ENCODE assay signal across 18 mouse cellular contexts in the genomic region with DNA sequence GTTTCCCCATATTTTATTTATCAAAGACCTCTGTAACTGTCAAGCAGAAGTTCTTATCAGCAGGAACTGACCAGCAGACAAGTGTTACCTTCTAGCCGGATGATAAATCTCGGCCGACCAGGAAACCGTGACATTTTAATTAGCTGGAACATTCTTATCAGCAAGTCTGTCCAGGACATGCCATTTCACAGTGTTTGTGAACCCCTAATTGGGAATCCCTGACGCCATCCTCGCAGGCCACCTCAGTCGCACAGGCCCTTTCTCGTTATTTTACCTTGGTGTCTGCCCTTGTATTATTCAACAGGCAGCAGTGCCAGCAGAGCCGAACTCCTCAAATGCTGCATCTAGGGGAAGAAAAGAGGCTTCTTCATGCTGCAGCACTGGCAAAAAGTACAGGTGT.
DNase-seq lines count a peak whose midpoint lies in the region; ATAC-seq and TF ChIP-seq lines count a peak whose summit lies in the region.
"Had no signal": no experiment of that assay in that cellular context is flagged by ENCODE, and none has a peak within 500 bp of the region (broad histone marks: within the 10 kb centered on the region; RNA-seq: fewer than 3 reads in every experiment).

No protein-coding gene starts in this region.

- no peak overlapping the region for H3K9ac ChIP-seq in kidney, postnatal 0 days (ENCODE audit: low read depth, low read length)
- H3K9ac ChIP-seq in kidney, embryonic 15.5 days: no peak overlapping the region
- H3K9ac ChIP-seq: hindbrain, embryonic 14.5 days; intestine, embryonic 15.5 days had no signal

- H3K27ac ChIP-seq in kidney, postnatal 0 days: no peak overlapping the region
- H3K27ac ChIP-seq in kidney, embryonic 15.5 days: no peak overlapping the region
- H3K27ac ChIP-seq: embryonic facial prominence, embryonic 10.5 days; gastrocnemius, adult 2 months; heart, embryonic 10.5 days; hindbrain, embryonic 10.5 days; hindbrain, embryonic 14.5 days; intestine, embryonic 15.5 days had no signal

- no peak for ATAC-seq in kidney, postnatal 0 days (replicated peaks; ENCODE audit: low FRiP score, low read depth)
- ATAC-seq in kidney, embryonic 15.5 days (replicated peaks; ENCODE audit: low FRiP score): no peak
- ATAC-seq: forebrain, embryonic 14.5 days; intestine, embryonic 15.5 days had no signal

- H3K4me3 ChIP-seq in kidney, postnatal 0 days (replicated peaks; ENCODE audit: low read depth, low read length): no peak overlapping the region
- no peak overlapping the region for H3K4me3 ChIP-seq in kidney, embryonic 15.5 days (replicated peaks)
- H3K4me3 ChIP-seq: embryonic facial prominence, embryonic 10.5 days; gastrocnemius, adult 2 months; heart, embryonic 10.5 days; hindbrain, embryonic 10.5 days; intestine, embryonic 15.5 days had no signal

- peak; percentile 16 for DNase-seq in adrenal gland, postnatal 10 days
- DNase-seq in adrenal gland, postnatal 4 days (ENCODE audit: low spot score in 2 of 2): no peak
- peak; percentile 21 for DNase-seq in kidney, postnatal 0 days (ENCODE audit: low spot score)
- peak; percentile 21 for DNase-seq in urinary bladder, adult 2 months (ENCODE audit: low spot score)
- no peak for DNase-seq in urinary bladder, postnatal 10 days (ENCODE audit: low spot score)
- DNase-seq in urinary bladder, postnatal 36 days (ENCODE audit: low spot score in 2 of 2): peak; percentile 11 to 20
- DNase-seq: cerebellum, adult 2 months; cerebellum, postnatal 10 days; gastrocnemius, adult 2 months; gastrocnemius, postnatal 25 days had no signal

- TF ChIP-seq CTCF in kidney, postnatal 0 days (IDR thresholded peaks at IDR 0.05; ENCODE audit: low read depth): no peak

- no peaks in the 10 kb centered on the region for H3K36me3 ChIP-seq in kidney, postnatal 0 days (ENCODE audit: insufficient read depth, low read length)
- H3K36me3 ChIP-seq in kidney, embryonic 15.5 days: no peaks in the 10 kb centered on the region
- H3K36me3 ChIP-seq: embryonic facial prominence, embryonic 10.5 days; heart, embryonic 10.5 days; hindbrain, embryonic 10.5 days; intestine, embryonic 15.5 days had no signal

- H3K27me3 ChIP-seq in kidney, postnatal 0 days (ENCODE audit: insufficient read depth, low read length): no peaks in the 10 kb centered on the region
- H3K27me3 ChIP-seq in kidney, embryonic 15.5 days: no peaks in the 10 kb centered on the region
- H3K27me3 ChIP-seq: CH12.LX; intestine, embryonic 15.5 days had no signal

- H3K4me2 ChIP-seq in kidney, postnatal 0 days (ENCODE audit: low read length): no peak overlapping the region
- H3K4me2 ChIP-seq in kidney, embryonic 15.5 days: no peak overlapping the region
- H3K4me2 ChIP-seq: hindbrain, embryonic 14.5 days; intestine, embryonic 15.5 days had no signal

- H3K4me1 ChIP-seq in kidney, postnatal 0 days (replicated peaks; ENCODE audit: insufficient read depth, low read length): no peaks in the 10 kb centered on the region
- peaks cover 30% of the 10 kb centered on the region for H3K4me1 ChIP-seq in kidney, embryonic 15.5 days
- H3K4me1 ChIP-seq: intestine, embryonic 15.5 days had no signal

- no peaks in the 10 kb centered on the region for H3K9me3 ChIP-seq in kidney, postnatal 0 days (replicated peaks; ENCODE audit: low read length)
- H3K9me3 ChIP-seq in kidney, embryonic 15.5 days (replicated peaks): no peaks in the 10 kb centered on the region
- H3K9me3 ChIP-seq: embryonic facial prominence, embryonic 10.5 days; heart, embryonic 10.5 days; hindbrain, embryonic 10.5 days; intestine, embryonic 15.5 days had no signal

- WGBS in kidney, postnatal 0 days: 15% methylated on average over 9 of the region's 9 CpGs
- WGBS in kidney, embryonic 15.5 days: 15% methylated on average over 9 of the region's 9 CpGs

Comparison
In these comparisons a context has a peak if more than half of its experiments do, and no peak if none do; other contexts are left out.
1. DNase-seq: peak in adrenal gland, postnatal 10 days (single experiment), kidney, postnatal 0 days (single experiment), urinary bladder, adult 2 months (single experiment) and urinary bladder, postnatal 36 days (2 of 2); none in adrenal gland, postnatal 4 days (0 of 2) and urinary bladder, postnatal 10 days (single experiment).